Mouse (Mus musculus) lung, embryonic 14.5 days (tissue): Measurements from ENCODE around the gene Ikbke. TPM values are rescaled to one million over a fixed set of nuclear protein-coding genes. Genes with fewer than 3 reads are reported as not detected.
A peak's percentile ranks its signal among the peaks of the same experiment; 100 is the strongest.

Source experiments
- ATAC-seq: fragments of 200-750 bp; cut with Nextera tagmentation; 2 replicates; pipeline ENCODE4 v1.8.0; 2017; ENCODE audit warnings: mild to moderate bottlenecking, moderate TSS enrichment, moderate library complexity; ENCODE audit not compliant: insufficient read depth
- DNase-seq: peaks from one replicate; pipeline ENCODE4 v3.0.0-alpha.2; 2015
- H3K27ac ChIP-seq: fragments of 300-500 bp; sonication (generic); 2 replicates; pipeline ENCODE4 v1.5.1; 2014; ENCODE audit warnings: low read depth, mild to moderate bottlenecking, moderate library complexity
- H3K27me3 ChIP-seq: fragments of 300-500 bp; sonication (generic); 2 replicates; pipeline ENCODE4 v1.6.1; 2014; ENCODE audit warnings: low read length, control low read depth; ENCODE audit not compliant: insufficient read depth
- H3K36me3 ChIP-seq: fragments of 300-500 bp; sonication (generic); 2 replicates; pipeline ENCODE4 v1.6.1; 2014; ENCODE audit warnings: control low read depth; ENCODE audit not compliant: insufficient read depth
- H3K4me1 ChIP-seq: fragments of 300-500 bp; sonication (generic); 2 replicates; pipeline ENCODE4 v1.6.1; 2014; ENCODE audit warnings: antibody characterized with exemption, control low read depth; ENCODE audit not compliant: insufficient read depth
- H3K4me2 ChIP-seq: fragments of 300-500 bp; sonication (generic); 2 replicates; pipeline ENCODE4 v1.6.1; 2014; ENCODE audit warnings: mild to moderate bottlenecking
- H3K4me3 ChIP-seq: fragments of 300-500 bp; sonication (generic); 2 replicates; pipeline ENCODE4 v1.5.1; 2014; ENCODE audit warnings: low read depth, low read length
- H3K9ac ChIP-seq: fragments of 300-500 bp; sonication (generic); 2 replicates; pipeline ENCODE4 v1.6.1; 2014
- H3K9me3 ChIP-seq: fragments of 300-500 bp; sonication (generic); 2 replicates; pipeline ENCODE4 v1.6.1; 2016; ENCODE audit warnings: low read depth, low read length, control low read depth
- CTCF ChIP-seq: IDR thresholded peaks from 2 replicates; pipeline ENCODE4 v1.5.1; 2016; ENCODE audit warnings: antibody characterized with exemption, low read depth
- WGBS: fragments of 180-500 bp; shearing (Covaris S2); extraction: QIAGEN DNeasy Blood & Tissue Kit; methylation state at CpG from one replicate; pipeline ENCODE4 v1.1.7; 2014; 5-methylcytosine and 5-hydroxymethylcytosine counted together
- polyA plus RNA-seq: library from polyadenylated mRNA; unstranded; fragments of >200 nt; fragmentation: Nextera tagmentation; extraction: Ambion mirVana; gene quantifications from 2 replicates; pipeline ENCODE4 v1.2.1, GENCODE M21; 2014

Ikbke gene
- polyA plus RNA-seq, 1 experiment from 2014 or later: 2.3 TPM

DNA sequence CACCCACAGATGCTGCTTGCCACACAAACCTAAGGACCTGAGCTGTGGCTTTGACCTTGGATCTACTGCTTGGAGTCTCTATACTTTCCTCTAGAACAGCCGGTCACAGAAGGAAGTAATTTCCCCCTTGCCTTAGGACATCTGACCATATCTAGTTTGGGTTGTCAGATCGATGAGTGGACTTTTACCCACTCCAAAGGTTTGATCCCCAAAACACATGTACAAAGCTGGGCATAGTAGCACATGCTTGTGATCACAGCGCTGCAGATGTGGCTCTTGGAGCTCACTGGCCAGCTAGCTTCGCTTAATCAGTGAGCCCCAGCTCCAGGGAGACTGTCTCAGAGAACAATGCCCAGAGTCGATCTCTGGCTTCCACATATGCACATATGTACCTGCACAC is 71.3 kb downstream of the Ikbke start:
- DNase-seq (no peak), ATAC-seq (no peak)
- no peak overlapping the region for H3K9ac ChIP-seq
- H3K9me3 ChIP-seq: no peaks in the 10 kb centered on the region
- H3K4me2 ChIP-seq: no peak overlapping the region
- no peak overlapping the region for H3K27ac ChIP-seq
- WGBS: 88% methylated on average over 5 of the region's 5 CpGs
- peaks cover 3% of the 10 kb centered on the region; the same call in 1 of the 2 replicates for H3K4me1 ChIP-seq
- no peaks in the 10 kb centered on the region for H3K36me3 ChIP-seq
- TF ChIP-seq CTCF: no peak
- H3K4me3 ChIP-seq: no peak overlapping the region
- H3K27me3 ChIP-seq: no peaks in the 10 kb centered on the region

DNA sequence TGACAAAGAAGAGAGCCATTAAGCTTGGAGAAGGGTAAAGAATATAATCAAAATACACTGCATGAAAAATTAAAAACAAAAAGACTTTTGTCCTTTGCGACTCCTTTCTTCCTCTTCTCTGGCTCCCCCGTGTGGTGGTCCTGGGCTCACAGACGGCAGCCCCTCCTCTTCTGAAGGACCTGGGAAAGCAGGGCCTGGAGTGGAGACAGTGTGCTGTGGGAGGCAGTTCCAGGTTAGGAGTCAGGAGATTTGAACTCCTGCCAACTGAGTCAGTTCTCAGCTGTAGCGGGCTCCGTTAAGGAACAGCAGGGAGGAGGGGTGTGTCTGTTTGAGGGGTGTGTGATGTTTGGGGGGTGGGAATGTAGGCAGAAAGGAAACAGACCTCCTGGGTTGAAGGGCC is 71.9 kb downstream of the Ikbke start:
- peak; percentile 80 for TF ChIP-seq CTCF
- Histone ChIP-seq H3K9me3 (no peaks in the 10 kb centered on the region), H3K27me3 (no peaks in the 10 kb centered on the region), H3K4me1 (no peaks in the 10 kb centered on the region), H3K36me3 (no peaks in the 10 kb centered on the region), H3K4me3 (no peak overlapping the region), H3K27ac (no peak overlapping the region), H3K4me2 (no peak overlapping the region), H3K9ac (no peak overlapping the region)
- WGBS: 4% methylated on average over 5 of the region's 5 CpGs
- DNase-seq (peak; percentile 86), ATAC-seq (peak; percentile 77; the same call in 1 of the 2 replicates)

DNA sequence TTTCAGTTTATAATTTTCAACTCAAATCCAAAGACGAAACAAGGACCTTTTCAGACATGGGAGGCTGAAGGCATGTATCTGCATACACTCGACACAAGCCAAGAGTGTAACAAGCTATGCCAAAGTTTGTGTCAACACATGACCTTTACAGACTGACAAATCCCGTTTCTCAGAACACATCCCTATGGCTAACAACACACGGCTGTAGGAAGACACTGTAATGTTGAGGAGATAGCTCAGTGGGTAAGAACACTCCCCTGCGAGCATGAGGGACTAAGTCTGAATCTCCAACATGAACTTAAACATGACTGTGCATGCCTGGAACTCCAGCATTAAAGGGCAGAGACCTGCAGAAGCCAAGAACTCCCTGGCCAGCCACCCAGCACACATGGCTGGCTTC is 73.1 kb downstream of the Ikbke start:
- no peak overlapping the region for H3K9ac ChIP-seq
- no peak for TF ChIP-seq CTCF
- 64% methylated on average over 5 of the region's 5 CpGs for WGBS
- H3K4me2 ChIP-seq: no peak overlapping the region
- no peaks in the 10 kb centered on the region for H3K27me3 ChIP-seq
- ATAC-seq: no peak
- no peak overlapping the region for H3K4me3 ChIP-seq
- no peaks in the 10 kb centered on the region for H3K4me1 ChIP-seq
- no peak for DNase-seq
- H3K27ac ChIP-seq: no peak overlapping the region
- H3K9me3 ChIP-seq: no peaks in the 10 kb centered on the region
- H3K36me3 ChIP-seq: no peaks in the 10 kb centered on the region

DNA sequence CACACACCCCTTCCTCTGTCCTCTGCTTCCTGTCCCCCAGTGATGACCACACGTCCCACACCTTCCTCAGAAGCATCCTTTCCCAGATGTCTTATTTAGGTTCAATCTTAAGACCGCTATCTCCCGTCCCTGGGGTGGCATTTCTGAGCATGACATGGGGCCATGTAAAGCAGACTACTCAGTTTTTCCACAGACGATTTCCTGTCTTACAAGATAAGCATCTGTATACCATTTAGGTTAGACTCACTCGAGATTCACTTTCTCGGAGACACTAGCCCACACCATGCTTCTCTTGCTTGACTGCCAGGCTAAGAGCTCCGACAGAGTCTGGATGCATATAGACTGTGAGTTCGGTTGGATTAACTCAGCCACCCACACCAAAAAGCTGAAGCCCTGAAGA is 74.9 kb downstream of the Ikbke start:
- H3K4me1 ChIP-seq: peaks cover 10% of the 10 kb centered on the region; the same call in 1 of the 2 replicates
- DNase-seq: no peak
- H3K9me3 ChIP-seq: no peaks in the 10 kb centered on the region
- no peaks in the 10 kb centered on the region for H3K36me3 ChIP-seq
- no peak overlapping the region for H3K4me2 ChIP-seq
- whole genome bisulfite sequencing: 63% methylated on average over 8 of the region's 8 CpGs
- no peak for TF ChIP-seq CTCF
- ATAC-seq: no peak
- H3K9ac ChIP-seq: no peak overlapping the region
- no peaks in the 10 kb centered on the region for H3K27me3 ChIP-seq
- no peak overlapping the region for H3K4me3 ChIP-seq
- H3K27ac ChIP-seq: no peak overlapping the region

Other genes starting within 250 kb of the Ikbke start
- 63.6 and 72.3 TPM in 2 replicates for gene Mapkapk2, start 181.8 kb downstream of the Ikbke start, polyA plus RNA-seq
- gene Dyrk3, start 141.3 kb downstream of the Ikbke start, polyA plus RNA-seq: 3.9 and 4.3 TPM in 2 replicates
- 58.0 and 63.5 TPM in 2 replicates for gene Eif2d, start 126.4 kb downstream of the Ikbke start, polyA plus RNA-seq
- gene Rassf5, start 34.3 kb downstream of the Ikbke start, polyA plus RNA-seq: 3.1 and 3.7 TPM in 2 replicates
- 21.2 TPM in 2 replicates for gene Srgap2, start 247.7 kb upstream of the Ikbke start, polyA plus RNA-seq
- 2.7 and 3.4 TPM in 2 replicates for gene Fam72a, start 248.3 kb upstream of the Ikbke start, polyA plus RNA-seq